Mouse (Mus musculus) C3H10T1/2 (cell line): ENCODE results near the gene Nfe2l1. TPM values are rescaled to one million over a fixed set of nuclear protein-coding genes. Genes with fewer than 3 reads are reported as not detected.

Source experiments
- polyA plus RNA-seq, 2 experiments: library from polyadenylated mRNA; unstranded; fragments of >200 nt; fragmentation: generic; extraction: Trizol; gene quantifications; one replicate each; pipeline ENCODE4 v1.2.1; 2012; ENCODE audit warnings: missing spikeins in 2 of 2

The Nfe2l1 gene
- 100 to 1,000 TPM in 1 of 2 experiments, 10 to 100 TPM in 1; 32.1 to 205 TPM for polyA plus RNA-seq

GRCm38 (mm10) chr11:96829813-96830538, at the start of gene Nfe2l1:
Nfe2l1 (minus strand) TSS chr11:96829968.

GRCm38 (mm10) chr11:96849681-96850467, 20.1 kb upstream of the Nfe2l1 start, which contains the start of gene Copz2:
Copz2 (plus strand) TSS chr11:96849870.

GRCm38 (mm10) chr11:96788871-96789795, 40.6 kb downstream of the Nfe2l1 start, which contains the start of gene Cbx1:
Cbx1 (plus strand) TSS chr11:96789127.

GRCm38 (mm10) chr11:96776968-96777962, 52.5 kb downstream of the Nfe2l1 start, which contains the start of gene Snx11:
Snx11 (minus strand) TSS chr11:96777559.

Other genes with a start within 250 kb of the Nfe2l1 start
- gene Snx11, start 52.4 kb downstream of the Nfe2l1 start, polyA plus RNA-seq = 10 to 100 TPM in 1 of 2 experiments, 1 to 10 TPM in 1; 9.3 to 16.1 TPM
- gene Cbx1, start 40.8 kb downstream of the Nfe2l1 start, polyA plus RNA-seq = 10 to 100 TPM; 10.9 to 66.8 TPM
- 100 to 1,000 TPM; 148 to 589 TPM for gene Copz2, start 19.9 kb upstream of the Nfe2l1 start, polyA plus RNA-seq
- 10 to 100 TPM; 58.3 to 94.0 TPM for gene Cdk5rap3, start 86.5 kb upstream of the Nfe2l1 start, polyA plus RNA-seq
- gene Prr15l, start 98.1 kb upstream of the Nfe2l1 start, polyA plus RNA-seq = not detected
- 1 to 10 TPM; 1.6 to 2.6 TPM for gene Pnpo, start 114.0 kb upstream of the Nfe2l1 start, polyA plus RNA-seq
- 10 to 100 TPM in 1 of 2 experiments, 1 to 10 TPM in 1; 6.4 to 15.4 TPM for gene Sp2, start 153.0 kb upstream of the Nfe2l1 start, polyA plus RNA-seq
- gene Sp6, start 183.4 kb upstream of the Nfe2l1 start, polyA plus RNA-seq = under 1 TPM in 1 of 2 experiments, not detected in 1; 0.06 TPM
- gene Scrn2, start 200.0 kb upstream of the Nfe2l1 start, polyA plus RNA-seq = 10 to 100 TPM; 37.1 to 48.4 TPM
- gene Lrrc46, start 211.4 kb upstream of the Nfe2l1 start, polyA plus RNA-seq = 1 to 10 TPM; 2.0 to 6.0 TPM
- 100 to 1,000 TPM in 1 of 2 experiments, 10 to 100 TPM in 1; 76.8 to 100 TPM for gene Mrpl10, start 211.6 kb upstream of the Nfe2l1 start, polyA plus RNA-seq
- 1 to 10 TPM; 1.9 to 7.7 TPM for gene Osbpl7, start 220.7 kb upstream of the Nfe2l1 start, polyA plus RNA-seq